Mouse (Mus musculus): Measurements from ENCODE around the gene Prkd1.
"Not testable (repeated sequence)": the region's sequence is repeated elsewhere in the genome, so short reads cannot be mapped to it uniquely, and the experiment has no call there.

The Prkd1 gene

DNA sequence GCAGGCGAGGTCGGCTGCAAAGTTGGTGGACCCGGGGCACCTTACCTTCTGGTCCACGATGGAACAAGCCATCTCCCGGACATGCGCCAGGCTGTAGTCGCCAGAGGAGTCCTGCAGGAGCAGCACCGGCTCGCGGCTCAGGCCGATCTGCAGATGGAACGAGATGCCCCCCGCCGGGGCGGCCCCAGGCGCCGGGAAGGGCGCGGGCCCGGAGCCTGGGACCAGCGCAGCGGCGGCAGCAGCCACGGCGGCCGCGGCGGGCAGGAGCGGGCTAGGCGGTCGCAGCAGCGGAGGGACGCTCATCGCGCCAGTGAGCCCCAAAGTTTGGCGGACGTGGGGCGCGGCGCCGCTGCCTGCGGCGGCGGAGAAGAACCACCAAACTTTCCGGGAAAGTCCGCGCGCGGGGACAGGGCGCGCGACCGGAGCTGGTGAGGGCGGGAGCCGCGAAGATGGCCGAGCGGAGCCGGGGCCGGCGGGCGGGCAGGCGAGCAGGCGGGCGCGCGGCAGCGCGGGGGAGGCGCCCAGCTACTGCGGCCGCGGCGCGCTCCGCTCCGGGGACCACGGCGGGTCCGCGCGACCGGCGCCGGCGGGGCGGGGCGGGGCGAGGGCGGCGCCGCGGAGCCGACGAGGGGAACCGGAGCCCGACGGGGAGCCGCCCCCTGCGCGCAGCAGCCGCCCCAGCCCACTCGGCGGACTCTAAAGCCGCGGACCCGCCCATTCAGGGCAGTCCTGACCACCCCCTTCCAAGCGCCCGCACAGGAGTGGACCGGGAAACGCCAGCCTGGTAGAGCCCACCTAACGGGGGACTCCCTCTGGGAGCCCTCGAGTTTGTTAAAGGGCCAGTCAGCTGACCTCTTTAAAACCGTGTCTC is at the start of gene Prkd1:
Gene Prkd1, minus strand, starts transcription at position 428 of the 871 bp plus-strand sequence.
- in situ Hi-C loops (cut with MboI; ENCODE audit: low sequenced_read_pairs) = no loop called here

DNA sequence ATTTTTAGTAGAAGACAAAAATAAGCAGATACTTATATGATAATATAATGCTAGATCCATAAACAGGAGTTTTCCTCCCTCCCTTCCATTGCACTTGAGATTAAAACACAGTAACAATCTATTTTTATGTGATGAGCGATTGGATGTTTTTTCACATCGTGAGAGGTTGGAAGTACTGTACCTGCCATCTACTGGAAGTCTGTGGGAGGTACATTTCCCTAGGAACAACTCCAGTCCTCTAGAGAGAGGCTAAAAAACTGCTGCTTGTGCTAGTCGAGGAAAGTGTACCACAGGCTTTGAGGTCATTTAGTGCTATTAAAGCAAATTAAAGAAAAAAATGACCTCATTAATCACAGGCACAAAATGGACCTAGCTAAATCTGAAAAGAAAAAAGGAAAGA is 48.6 kb upstream of the Prkd1 start:
- in situ Hi-C loops (cut with MboI; ENCODE audit: low sequenced_read_pairs) = no loop called here

DNA sequence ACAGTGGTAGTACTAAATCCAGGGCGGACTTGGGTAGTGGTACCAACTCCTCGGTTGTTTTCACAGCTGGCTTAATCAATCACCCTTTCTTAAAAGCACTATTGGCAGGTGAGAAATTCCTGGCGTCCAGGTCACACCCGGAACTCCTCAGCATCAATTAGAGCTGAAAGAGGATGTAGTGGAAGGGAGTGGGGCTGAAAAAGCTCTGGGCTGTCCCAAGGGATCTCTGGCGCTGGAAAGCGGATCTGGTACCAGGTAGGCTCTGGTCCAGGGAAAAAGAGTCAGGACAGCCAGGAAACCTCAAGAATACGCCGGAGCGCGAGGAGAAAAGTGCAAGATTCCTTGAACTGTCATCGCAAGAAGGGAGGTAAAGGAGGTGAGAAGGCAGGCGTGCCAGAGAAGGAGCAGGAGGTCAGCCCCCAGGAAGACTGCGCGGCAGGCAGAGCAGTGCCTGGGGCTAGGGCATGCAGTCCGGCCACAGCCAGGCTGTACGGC is 675 bp downstream of the Prkd1 start:
- in situ Hi-C loops (cut with MboI; ENCODE audit: low sequenced_read_pairs) = no loop called here

DNA sequence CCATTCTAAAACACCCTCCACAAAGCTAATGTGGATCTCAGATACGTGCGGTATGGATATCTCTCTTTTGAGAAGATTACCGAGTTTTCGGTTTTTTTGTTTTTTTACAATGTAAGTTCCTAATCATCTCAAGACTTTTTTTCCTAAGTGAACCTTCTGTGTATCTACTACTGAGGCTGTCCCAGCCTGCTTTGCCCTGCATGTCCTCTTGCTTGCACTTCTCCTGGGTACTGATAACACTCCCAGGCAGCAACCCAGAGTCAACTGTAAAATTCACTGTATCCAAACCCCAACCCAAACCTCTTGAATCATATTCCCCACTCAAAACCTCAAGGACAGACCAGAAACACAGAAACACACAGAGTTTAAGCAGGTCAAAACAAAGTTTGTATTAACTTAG is 2.0 kb downstream of the Prkd1 start:
- in situ Hi-C loops (cut with MboI; ENCODE audit: low sequenced_read_pairs) = no loop called here

DNA sequence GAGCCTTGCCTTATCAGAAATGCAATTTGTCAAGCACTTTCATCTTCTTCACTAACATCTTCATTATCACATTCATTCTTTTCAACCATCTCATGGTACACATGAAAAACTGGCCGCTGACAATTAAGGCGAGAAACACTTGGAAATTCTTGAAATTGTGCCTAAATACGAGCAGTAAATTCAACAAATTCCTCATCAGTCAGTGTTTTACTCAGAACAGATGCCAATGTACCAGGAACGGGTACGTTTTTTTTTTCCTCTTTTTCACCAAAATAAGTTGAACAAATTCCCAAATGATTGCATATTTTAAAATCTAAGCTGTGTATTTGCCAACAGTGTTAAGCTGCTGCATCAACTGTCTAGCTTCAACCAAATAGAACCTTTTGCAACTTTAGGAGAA is 6.2 kb downstream of the Prkd1 start:
- in situ Hi-C loops (cut with MboI; ENCODE audit: low sequenced_read_pairs) = no loop called here

DNA sequence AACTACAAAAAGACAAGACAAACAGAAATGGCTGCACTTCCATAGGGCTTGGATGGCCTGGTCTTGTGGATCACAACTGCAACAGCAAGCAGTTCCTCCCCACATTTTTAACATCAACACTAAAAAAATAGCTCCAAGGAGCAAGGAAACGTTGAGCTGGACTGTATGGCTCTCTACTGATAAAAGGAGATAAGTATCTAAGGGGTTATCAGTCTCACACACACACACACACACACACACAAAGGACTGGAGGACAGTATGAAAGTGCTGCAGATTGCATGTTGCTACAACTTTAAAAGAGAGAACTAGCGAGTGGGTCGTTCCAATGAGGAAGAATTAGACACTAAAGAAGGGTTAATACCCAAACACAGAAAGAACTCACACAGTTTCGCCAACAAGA is 8.7 kb downstream of the Prkd1 start:
- in situ Hi-C loops (cut with MboI; ENCODE audit: low sequenced_read_pairs) = no loop called here

DNA sequence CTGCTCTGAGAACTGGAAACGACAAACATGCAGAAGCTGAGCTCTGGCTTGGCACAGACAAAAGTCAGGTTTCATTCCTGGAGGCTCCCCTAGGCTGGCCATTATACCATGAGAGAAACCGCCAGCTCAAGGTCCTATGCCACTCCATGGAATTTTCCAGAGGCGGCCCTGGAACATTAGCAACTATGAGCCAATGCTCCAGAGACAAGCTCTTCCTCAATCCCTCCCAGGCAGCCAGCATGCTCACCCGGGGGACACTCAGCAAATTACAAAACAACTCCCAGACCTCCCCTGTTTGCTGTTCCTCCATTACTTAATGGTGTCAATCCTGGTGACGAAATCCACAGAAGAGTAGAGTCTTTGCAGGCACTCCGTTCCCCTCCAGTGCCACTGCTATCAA is 14.5 kb downstream of the Prkd1 start:
- in situ Hi-C loops (cut with MboI; ENCODE audit: low sequenced_read_pairs) = no loop called here

DNA sequence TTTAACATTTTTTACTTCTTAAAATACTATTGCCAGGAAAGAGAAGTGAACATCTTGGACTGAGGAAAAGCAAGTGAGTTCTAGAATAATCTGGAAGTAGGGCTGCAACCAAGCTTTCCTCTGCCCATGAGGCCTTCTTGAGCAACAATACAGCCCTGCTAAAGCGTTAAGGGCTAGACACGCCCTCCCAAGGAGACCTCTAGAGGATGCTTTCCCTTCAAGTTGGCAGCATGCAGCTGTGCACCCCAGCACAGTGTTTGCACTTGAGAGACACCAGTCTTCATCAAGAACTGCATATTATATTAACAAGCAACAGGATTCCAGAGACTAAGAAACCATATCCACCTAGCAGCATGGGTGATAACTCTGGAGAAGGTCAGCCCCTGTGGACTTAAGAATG is 22.8 kb downstream of the Prkd1 start:
- in situ Hi-C loops (cut with MboI; ENCODE audit: low sequenced_read_pairs) = not testable (repeated sequence)

DNA sequence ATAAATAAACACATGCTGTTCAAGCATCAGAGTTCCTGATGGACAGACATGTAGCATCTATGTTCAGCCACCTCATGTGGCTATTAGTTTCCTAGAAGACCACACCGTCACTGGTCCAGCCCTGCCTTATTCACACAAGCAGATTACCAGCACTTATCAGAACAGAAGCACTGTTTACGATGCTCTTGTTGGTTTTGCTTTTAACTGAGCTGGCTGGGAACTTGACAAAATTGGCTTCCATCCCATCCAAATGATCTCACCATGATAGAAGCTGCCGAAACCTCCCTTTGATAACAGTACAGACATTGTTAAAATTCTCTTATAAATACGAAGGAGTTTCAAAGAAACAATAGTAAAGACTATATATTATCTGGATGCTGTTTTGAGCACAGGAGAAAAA is 24.7 kb downstream of the Prkd1 start:
- in situ Hi-C loops (cut with MboI; ENCODE audit: low sequenced_read_pairs) = no loop called here

DNA sequence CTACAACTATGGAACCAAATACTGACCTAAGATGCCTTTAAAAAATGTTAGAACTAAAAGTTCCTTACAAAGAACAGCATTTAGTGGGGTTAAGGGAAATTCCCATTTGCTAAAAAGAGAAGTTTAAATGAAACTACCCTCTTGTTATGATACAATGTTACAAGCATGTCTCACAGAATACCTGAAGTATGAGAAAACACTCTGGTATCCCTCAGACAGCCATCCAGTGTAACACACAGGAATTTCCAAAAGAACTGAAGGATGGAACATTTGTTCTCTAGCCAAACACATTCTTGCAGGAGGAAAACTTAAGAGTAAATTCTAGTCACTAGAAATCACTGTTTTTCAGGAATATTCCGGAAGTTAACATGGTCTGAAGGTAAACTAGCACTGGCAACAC is 33.0 kb downstream of the Prkd1 start:
- in situ Hi-C loops (cut with MboI; ENCODE audit: low sequenced_read_pairs) = no loop called here

DNA sequence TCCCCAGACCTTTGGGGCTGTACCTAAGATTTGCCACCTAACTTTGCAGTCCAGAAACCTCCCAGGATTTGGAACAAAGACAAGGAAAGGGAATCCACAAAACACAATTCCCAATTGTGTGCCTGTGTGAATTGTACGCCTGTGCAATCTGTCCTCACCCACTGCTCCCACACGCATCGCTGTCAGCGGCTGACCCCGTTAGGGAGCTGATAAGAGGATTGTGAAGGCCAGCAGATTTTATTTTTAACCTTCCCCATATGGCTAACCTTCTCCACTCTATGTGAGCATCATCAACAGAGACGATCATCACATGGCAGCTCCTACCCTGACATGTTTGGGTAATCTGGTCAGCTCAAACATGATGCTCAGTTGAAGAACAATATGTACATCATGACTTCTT is 34.6 kb downstream of the Prkd1 start:
- in situ Hi-C loops (cut with MboI; ENCODE audit: low sequenced_read_pairs) = no loop called here

DNA sequence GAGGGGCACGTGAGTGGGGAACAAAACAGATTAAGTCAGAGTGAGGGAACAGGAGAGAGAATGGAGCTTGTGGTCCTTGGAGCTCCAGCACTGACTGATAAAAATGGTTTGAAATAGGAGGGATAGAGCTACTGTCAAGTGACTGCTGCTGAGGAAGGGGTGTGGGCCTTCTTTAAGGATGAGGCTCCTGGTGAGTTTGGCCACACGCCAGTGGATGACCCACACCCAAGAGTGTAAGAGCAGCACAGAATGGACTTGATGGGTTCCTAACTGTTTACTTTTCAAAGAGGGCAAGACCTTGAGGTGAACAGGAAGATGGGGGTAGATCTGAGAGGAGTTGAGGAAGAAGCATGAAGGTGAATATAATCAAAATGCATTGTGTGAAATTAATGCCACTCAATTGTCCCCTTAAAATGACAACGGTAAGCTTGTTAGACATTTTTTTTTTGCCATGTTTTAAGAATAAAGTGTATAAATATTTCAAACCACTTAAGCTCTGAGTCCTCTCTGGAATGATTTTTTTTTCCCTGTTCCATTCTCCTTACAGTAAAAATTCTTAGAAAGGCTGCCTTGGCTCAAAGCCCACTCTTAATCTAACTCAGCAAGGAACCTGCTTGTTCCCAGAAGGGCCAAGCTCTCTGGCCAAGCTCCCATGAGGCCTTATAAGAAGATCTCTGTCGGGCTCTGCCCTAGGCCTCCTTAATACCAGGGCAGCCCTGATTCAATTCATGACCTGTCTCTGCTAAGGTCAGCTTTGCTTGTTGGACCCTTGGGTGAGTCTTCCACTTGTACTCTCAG is 42.0 kb downstream of the Prkd1 start:
- in situ Hi-C loops (cut with MboI; ENCODE audit: low sequenced_read_pairs) = no loop called here

DNA sequence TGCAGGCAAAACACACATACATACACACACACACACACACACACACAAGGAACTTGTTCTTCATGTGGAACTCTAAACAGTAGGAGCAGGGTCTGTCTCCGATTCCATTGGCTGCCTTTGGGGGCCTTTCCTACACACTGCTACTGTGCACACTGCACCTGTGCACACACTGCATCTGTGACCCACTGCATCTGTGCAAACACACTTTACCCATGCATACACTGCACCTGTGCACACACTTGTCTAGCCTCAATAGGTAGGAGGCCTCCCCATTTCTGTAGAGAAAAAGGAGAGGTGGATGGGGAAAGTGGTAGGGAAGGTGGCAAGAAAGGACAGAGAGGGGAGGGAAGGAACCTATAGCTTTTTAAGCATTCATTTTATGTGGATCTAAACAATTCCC is 49.5 kb downstream of the Prkd1 start:
- in situ Hi-C loops (cut with MboI; ENCODE audit: low sequenced_read_pairs) = no loop called here

DNA sequence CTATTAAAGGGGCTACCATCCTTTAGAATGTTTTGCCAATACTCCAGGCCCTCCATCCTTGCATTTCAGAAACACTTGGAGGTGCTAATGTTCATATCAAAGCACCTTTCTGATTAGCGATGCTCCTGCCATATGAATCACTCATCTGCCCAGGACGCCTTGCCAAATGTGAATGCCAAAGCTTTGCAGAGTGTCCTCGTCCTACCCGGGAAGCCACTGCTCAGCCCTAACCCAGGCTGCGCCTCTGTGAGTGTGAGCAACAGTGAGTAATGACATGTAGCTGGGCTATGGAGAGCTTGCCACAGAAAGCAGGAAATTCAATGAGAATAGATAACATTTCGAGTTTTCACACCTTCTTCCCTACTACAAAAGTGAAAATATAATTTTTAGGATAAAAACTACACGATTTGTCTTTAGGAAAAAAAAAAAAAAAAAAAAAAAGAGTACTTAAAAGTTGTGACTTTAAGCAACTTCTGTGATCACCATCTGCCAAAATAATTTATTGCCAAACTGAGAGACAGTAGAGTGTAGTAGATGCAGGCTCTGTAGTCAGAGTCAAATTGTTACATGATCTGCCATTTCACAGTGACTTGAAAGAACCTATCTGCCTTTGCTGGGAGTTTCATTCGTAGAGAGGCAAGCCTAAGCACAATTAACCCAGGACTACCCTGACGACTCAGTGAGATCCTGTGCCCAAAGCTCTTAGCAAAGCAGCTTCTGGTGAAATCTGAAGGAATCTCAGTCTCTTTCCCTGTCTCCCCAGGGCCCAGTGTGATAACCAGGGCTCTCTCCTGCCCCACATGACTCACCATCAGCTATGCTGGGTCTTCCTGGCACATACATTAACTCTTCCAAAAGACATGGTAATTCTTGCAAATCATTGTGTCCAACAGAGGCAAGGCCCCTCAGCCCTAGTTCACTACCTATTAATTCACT is 50.6 kb downstream of the Prkd1 start:
- in situ Hi-C loops (cut with MboI; ENCODE audit: low sequenced_read_pairs) = no loop called here

DNA sequence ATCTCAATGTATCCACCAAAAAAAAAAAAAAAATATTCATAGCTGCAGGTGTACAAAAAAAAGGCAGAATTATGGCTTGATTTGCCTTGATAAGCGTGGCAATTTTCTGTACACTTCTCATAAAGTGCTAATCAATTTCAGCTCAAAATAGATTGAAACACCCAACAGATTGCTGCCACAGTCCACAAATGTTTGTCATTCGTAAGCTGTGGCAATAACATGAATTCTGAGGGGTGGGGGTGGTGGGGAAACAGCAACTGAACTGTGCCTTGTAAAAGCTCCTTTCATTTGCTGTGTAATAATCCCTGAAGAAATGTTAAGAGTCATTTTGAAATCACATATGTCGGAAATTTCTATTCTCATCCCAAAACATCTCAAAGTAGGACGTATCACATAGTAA is 51.4 kb downstream of the Prkd1 start:
- in situ Hi-C loops (cut with MboI; ENCODE audit: low sequenced_read_pairs) = no loop called here

DNA sequence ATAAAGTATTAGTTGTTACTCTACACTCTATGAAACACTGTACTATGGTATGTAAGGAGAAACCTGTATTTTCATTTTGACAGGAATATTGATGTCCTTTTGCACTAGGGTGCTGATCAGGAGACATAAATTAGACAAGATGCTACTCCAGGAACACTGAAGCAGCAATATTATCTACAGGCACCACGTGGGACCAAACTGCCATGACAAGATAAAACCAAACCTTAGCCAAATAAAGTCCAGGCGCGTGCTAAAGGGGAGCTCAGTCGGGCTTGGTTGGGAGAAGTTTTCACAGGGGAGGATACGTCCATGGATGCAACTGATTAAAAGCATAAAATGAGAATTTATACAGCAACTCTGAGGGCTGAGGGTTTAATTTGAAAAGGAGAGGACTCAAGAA is 53.1 kb downstream of the Prkd1 start:
- in situ Hi-C loops (cut with MboI; ENCODE audit: low sequenced_read_pairs) = no loop called here

DNA sequence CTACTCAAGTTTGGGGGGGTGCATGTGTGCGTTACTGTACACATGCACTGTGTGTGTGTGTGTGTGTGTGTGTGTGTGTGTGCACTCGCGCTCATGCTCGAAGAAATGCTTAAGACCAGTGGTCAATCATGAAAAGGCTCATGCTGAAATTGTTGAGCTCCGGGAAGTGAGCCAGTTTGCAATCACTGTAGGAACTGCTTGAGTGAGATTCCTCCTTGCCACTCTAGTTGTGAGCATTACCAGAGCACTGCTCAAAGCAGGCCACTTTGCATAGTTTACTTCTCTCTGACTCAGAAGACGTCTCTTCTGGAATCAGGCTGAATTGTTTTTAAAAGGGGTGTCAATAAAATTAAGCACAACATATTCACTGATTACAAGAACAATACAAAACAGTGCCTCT is 54.4 kb downstream of the Prkd1 start:
- in situ Hi-C loops (cut with MboI; ENCODE audit: low sequenced_read_pairs) = no loop called here

DNA sequence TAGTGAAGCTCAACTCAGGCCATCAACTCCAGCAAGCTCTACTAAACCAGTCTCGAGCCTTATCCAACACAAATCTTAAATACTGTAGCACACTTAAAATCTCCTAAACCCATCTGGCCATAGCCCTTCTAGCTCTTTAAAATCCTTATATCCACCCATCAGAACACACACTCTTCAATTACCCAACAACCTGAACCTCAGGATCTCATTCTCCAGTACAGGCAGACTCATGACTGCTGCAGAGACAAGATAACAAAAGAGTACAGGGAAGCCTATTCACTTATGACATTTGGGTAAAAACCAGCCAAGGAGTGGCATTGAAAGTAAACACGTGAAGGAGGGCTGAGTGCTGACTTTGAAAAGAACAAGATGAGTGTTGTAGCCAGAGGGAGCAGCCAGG is 55.4 kb downstream of the Prkd1 start:
- in situ Hi-C loops (cut with MboI; ENCODE audit: low sequenced_read_pairs) = no loop called here

DNA sequence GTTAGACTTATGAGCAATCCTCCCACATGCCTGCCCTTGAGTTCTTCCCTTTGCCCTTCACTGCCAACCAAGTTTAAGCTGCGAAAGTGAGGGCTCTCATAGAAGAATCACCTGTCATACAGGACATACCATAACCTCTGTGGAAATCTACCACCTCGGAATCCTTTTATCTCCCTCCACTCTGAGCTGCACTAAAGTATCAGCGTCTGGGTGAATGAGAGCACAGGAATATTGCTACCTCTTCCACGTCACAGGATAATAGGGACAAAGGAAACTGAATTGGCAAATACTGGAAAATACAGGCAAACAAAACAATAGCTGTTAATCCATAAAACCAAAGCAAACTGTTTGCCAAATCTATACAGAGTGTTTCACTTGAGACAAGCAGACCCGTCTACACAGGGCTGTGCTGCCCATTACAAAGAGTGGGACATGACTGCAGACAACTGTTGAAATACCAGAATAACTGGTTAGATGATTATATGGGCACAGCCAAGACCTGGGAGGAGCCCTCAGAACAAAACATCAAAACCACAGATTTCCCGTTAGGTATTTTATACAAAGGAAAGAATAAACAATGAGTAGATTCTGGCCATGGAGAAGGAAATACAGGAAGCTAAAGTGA is 60.6 kb downstream of the Prkd1 start:
- in situ Hi-C loops (cut with MboI; ENCODE audit: low sequenced_read_pairs) = no loop called here

DNA sequence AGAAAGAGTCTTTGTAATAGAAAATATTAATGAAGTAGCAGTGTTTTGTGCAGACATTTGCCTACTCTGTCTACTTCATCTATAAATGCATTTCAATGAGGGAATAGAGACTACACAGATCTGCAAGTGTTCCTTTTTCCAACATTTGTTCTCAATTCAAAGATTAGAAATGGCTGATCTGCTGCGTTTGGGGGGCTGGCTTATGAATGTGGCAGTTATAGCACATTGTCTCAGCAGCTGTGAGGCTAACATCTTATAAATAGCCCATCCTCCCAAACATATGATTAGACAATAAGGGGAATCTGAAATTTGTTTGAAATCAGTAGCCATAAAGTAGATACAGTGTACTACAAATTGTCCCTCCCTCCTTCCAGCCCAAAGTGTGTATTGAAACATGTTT is 83.7 kb downstream of the Prkd1 start:
- in situ Hi-C loops (cut with MboI; ENCODE audit: low sequenced_read_pairs) = no loop called here

DNA sequence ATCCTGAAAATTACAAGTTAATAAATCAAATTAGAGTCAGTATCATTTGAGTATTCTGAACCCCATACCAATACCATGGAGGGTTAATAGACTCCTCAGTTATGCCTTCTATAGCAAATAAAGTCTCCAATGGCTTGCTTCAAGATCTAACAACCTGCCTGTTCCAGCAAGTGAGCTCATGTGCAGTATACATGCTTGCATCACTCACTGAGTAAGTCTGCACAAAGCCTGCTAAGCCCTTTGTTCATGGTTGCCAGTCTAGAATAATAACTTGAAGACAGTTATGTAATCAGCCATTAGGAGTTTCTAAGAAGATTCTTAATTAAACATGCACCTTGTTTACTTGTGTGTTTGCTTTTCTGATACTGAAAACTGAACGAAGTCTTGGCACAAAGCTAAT is 88.4 kb downstream of the Prkd1 start:
- in situ Hi-C loops (cut with MboI; ENCODE audit: low sequenced_read_pairs) = no loop called here

All from CH12F3 (cell line).